8 mouse cellular contexts compared by ENCODE assay signal in the genomic region with DNA sequence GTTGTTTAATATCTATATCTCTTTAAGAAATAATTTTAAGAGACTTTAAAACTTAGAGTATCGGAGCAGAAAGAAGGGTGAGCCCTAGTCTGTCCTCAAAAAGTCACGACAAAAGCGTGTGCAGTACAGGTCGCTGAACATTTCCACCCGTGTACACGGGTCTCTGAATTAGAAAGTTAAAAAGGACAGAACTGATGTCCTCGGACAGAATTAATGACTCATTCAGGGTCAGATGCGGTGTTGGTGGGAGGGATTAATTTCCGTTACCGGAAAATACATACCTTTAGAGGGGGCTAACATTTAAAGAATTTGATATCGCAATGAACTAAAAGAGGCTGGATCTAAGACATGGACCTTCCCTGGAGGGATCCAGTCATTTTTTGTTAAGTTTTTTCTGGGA.
DNase-seq lines count a peak whose midpoint lies in the region; ATAC-seq and TF ChIP-seq lines count a peak whose summit lies in the region.

No protein-coding gene starts in this region.

- H3K27ac ChIP-seq in kidney, embryonic 16.5 days (ENCODE audit: low read length) = peak overlapping the region; percentile 99; the same call in 1 of the 2 replicates
- 0 out of 2 replicates have a peak overlapping the region, but pooled peaks have one; percentile 100 for H3K27ac ChIP-seq in cortical plate, adult 2 months (ENCODE audit: insufficient read depth, low read length)
- H3K27ac ChIP-seq in hindbrain, embryonic 15.5 days (replicated peaks) = peak overlapping the region; percentile 99
- peak overlapping the region; percentile 98 for H3K27ac ChIP-seq in midbrain, embryonic 15.5 days
- no peak overlapping the region for H3K27ac ChIP-seq in thymus, adult 2 months (ENCODE audit: control insufficient read depth, insufficient read depth, low read length)

- no peaks in the 10 kb centered on the region for H3K36me3 ChIP-seq in kidney, embryonic 16.5 days (ENCODE audit: insufficient read depth, low read length)
- H3K36me3 ChIP-seq in hindbrain, embryonic 15.5 days = no peaks in the 10 kb centered on the region
- no peaks in the 10 kb centered on the region for H3K36me3 ChIP-seq in midbrain, embryonic 15.5 days (replicated peaks)
- H3K36me3 ChIP-seq in thymus, adult 2 months (ENCODE audit: control insufficient read depth, insufficient read depth, low read length) = no peaks in the 10 kb centered on the region

- DNase-seq in kidney, postnatal 14 days = no peak
- DNase-seq in cerebellum, postnatal 36 days = no peak
- DNase-seq in thymus, adult 2 months = no peak
- DNase-seq in kidney, adult 18-20 months = no peak

- H3K27me3 ChIP-seq in kidney, embryonic 16.5 days (ENCODE audit: insufficient read depth, low read length) = no peaks in the 10 kb centered on the region
- no peaks in the 10 kb centered on the region for H3K27me3 ChIP-seq in hindbrain, embryonic 15.5 days
- no peaks in the 10 kb centered on the region for H3K27me3 ChIP-seq in midbrain, embryonic 15.5 days (replicated peaks)
- peaks cover 22% of the 10 kb centered on the region for H3K27me3 ChIP-seq in thymus, adult 2 months (ENCODE audit: control insufficient read depth, insufficient read depth, low read length)

- peak overlapping the region; percentile 90 for H3K9ac ChIP-seq in kidney, embryonic 16.5 days (replicated peaks; ENCODE audit: low read length)
- peak overlapping the region; percentile 68; the same call in 1 of the 2 replicates for H3K9ac ChIP-seq in hindbrain, embryonic 15.5 days
- H3K9ac ChIP-seq in midbrain, embryonic 15.5 days = peak overlapping the region; percentile 83; the same call in 1 of the 2 replicates

- no peak for ATAC-seq in kidney, embryonic 16.5 days (ENCODE audit: low FRiP score, low TSS enrichment)
- ATAC-seq in hindbrain, embryonic 15.5 days (ENCODE audit: low FRiP score, low read depth) = no peak
- ATAC-seq in midbrain, embryonic 15.5 days (replicated peaks) = no peak

- H3K9me3 ChIP-seq in kidney, embryonic 16.5 days (ENCODE audit: low read length) = no peaks in the 10 kb centered on the region
- no peaks in the 10 kb centered on the region for H3K9me3 ChIP-seq in hindbrain, embryonic 15.5 days
- H3K9me3 ChIP-seq in midbrain, embryonic 15.5 days = no peaks in the 10 kb centered on the region

- H3K4me3 ChIP-seq in kidney, embryonic 16.5 days (ENCODE audit: low read length) = peak overlapping the region; percentile 94
- peak overlapping the region; percentile 74; the same call in 1 of the 2 replicates for H3K4me3 ChIP-seq in cortical plate, adult 2 months (ENCODE audit: insufficient read depth, low read length)
- peak overlapping the region; percentile 96 for H3K4me3 ChIP-seq in hindbrain, embryonic 15.5 days
- peak overlapping the region; percentile 79 for H3K4me3 ChIP-seq in midbrain, embryonic 15.5 days
- no peak overlapping the region for H3K4me3 ChIP-seq in thymus, adult 2 months (ENCODE audit: control insufficient read depth, insufficient read depth, low read length)

- H3K4me1 ChIP-seq in kidney, embryonic 16.5 days (ENCODE audit: insufficient read depth, low read length) = peaks cover 12% of the 10 kb centered on the region
- H3K4me1 ChIP-seq in cortical plate, adult 2 months (ENCODE audit: control insufficient read depth, insufficient read depth, low read length) = no peaks in the 10 kb centered on the region; the same call in 1 of the 2 replicates
- H3K4me1 ChIP-seq in hindbrain, embryonic 15.5 days (replicated peaks) = peaks cover 18% of the 10 kb centered on the region
- H3K4me1 ChIP-seq in midbrain, embryonic 15.5 days = peaks cover 17% of the 10 kb centered on the region
- H3K4me1 ChIP-seq in thymus, adult 2 months (replicated peaks; ENCODE audit: control insufficient read depth, insufficient read depth, low read length) = peaks cover 8% of the 10 kb centered on the region; the same call in 1 of the 2 replicates

- no peak for TF ChIP-seq POLR2A in cortical plate, adult 2 months (IDR thresholded peaks at IDR 0.05; ENCODE audit: extremely low read depth, insufficient read depth, low read length)
- TF ChIP-seq POLR2A in thymus, adult 2 months (IDR thresholded peaks at IDR 0.05; ENCODE audit: control insufficient read depth, extremely low read depth, insufficient read depth, low read length, poor library complexity) = no peak

- peak overlapping the region; percentile 82 for H3K4me2 ChIP-seq in kidney, embryonic 16.5 days (replicated peaks; ENCODE audit: low read depth, low read length)
- H3K4me2 ChIP-seq in hindbrain, embryonic 15.5 days = peak overlapping the region; percentile 69
- H3K4me2 ChIP-seq in midbrain, embryonic 15.5 days = peak overlapping the region; percentile 72

- WGBS in kidney, embryonic 16.5 days = 3% methylated on average over 11 of the region's 11 CpGs
- 7% methylated on average over 11 of the region's 11 CpGs for WGBS in hindbrain, embryonic 15.5 days
- 7% methylated on average over 11 of the region's 11 CpGs for WGBS in midbrain, embryonic 15.5 days
- 16% methylated on average over 11 of the region's 11 CpGs for WGBS in thymus, adult 2 months

- TF ChIP-seq CTCF in cortical plate, adult 2 months (IDR thresholded peaks at IDR 0.05; ENCODE audit: extremely low read depth, insufficient read depth, low read length) = no peak
- no peak for TF ChIP-seq CTCF in thymus, adult 2 months (IDR thresholded peaks at IDR 0.05; ENCODE audit: borderline replicate concordance, control insufficient read depth, extremely low read depth, insufficient read depth, low read length, poor library complexity)
